Mouse (Mus musculus) layer of hippocampus, postnatal 36 days (tissue): ENCODE measurements at regions not wholly inside any gene's neighbourhood (a gene's known extent, or its start where the extent isn't known, plus 50 kb on each side); places are given as distances from the start of the nearest gene placed in this dataset.
"Not testable (repeated sequence)": the region's sequence is repeated elsewhere in the genome, so short reads cannot be mapped to it uniquely, and the experiment has no call there.

ENCODE experiments used
- DNase-seq, 2 experiments: peaks; one replicate each; pipeline ENCODE4 v3.0.0; 2022

DNA sequence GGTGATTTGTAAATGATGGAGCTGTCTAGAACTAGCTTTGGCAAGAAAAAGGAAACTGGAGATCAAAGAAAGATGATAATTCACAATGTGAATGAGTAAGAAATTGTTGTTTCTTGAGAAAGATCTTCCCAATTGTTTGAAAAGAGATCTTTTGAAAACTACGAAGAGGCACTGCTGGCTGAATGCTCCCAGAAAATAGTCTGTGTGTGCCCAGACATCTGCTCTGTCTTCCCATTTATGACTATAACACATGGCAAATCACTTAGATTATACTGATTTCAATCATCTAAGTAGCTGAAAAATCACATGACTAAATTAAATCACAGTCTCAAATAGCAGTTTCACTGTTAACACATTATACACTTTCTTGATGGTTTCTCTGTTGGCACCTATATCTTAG lies 434.2 kb upstream of the Sema6d start:
- DNase-seq, result peak in 1 of 2 experiments; percentile 4

DNA sequence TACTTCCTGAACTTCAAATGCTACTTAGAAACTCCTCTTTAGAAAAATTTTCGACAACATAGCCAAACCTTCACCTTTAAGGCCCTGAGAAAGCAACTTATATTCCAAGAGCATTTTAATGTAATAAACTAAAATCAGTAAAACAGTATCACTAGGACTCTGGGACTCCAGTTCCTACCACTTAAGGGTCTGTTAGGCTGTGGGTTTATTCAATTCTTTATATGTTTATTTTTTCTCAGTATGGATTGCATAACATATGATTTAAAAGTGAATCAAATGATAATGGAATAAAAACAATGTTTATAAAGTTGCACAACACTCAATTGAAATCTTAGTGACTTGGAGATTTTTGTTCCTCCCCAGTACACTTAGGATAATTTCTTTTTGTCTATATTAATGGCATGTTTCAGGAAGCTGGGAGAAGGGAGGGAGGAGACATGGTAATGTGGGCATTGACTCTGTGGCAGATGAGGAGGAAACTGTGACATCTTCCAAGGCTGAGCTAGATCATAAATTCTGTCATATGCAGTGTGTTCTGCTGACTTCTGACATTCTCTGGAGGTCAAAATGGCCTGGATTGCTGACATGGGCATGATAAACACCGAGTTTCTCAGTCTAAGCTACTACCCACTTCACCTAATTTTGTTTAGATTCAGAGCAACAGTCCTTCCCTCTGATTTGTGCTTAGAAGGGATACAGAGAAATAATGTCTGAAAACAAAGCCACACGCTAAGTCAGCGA lies 401.3 kb upstream of the Sema6d start:
- DNase-seq, result no peak

DNA sequence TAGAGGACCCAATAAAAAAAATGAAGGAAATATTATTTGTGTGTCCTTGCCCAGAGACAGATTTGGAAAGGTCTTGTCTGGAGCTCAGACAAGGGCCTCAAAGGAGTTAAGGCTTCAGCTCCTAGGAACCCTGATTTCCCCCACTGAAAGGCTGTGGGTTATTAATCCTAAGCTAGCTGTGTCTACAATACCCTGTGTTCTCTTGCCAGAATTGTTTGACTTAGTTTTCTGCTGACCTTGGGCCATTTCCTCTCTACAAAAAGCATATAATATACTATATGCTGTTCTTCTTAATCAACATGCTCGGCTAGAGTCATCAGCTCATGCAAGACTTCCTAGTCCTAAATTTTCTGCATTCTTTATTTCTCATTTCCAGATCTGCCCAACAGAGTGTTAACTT lies 400.0 kb upstream of the Sema6d start:
- DNase-seq, result no peak

DNA sequence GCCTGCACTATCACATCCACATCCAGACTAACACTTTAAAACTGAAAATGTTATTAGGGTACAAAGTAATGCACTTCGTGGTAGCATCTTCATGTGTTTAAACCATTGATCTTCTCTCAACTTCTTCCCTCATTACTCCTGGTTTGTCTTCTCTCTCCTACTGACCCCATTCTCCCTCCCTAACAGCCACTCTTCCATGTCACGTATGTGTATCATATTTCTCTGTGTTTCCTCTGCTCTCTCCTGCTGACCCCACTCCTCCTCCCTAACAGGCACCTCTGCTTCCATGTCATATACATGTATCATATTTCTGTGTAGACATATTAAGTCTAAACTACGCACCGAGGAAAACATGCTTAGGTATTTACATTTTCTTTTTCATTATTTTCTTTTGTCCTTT lies 350.1 kb upstream of the Sema6d start:
- DNase-seq, result no peak

DNA sequence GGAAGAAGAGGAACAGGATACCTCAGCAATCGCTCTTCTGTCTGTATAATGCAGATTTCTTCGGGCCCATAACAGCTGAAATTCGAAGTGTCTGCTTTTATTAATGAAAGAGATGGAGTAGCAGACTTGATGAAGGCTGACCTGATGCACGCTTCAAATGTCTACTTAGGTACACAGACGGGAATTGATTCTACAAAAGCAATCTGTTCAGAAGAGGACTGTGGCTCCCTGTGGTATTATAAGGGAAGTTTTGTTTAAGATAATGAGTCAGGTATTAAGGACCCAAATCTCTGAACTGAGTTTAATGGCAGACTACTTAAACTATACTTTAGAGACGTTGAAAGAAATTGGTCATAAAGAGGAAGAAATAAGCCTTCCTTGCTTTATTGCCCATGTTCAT lies 349.2 kb upstream of the Sema6d start:
- no peak for DNase-seq

DNA sequence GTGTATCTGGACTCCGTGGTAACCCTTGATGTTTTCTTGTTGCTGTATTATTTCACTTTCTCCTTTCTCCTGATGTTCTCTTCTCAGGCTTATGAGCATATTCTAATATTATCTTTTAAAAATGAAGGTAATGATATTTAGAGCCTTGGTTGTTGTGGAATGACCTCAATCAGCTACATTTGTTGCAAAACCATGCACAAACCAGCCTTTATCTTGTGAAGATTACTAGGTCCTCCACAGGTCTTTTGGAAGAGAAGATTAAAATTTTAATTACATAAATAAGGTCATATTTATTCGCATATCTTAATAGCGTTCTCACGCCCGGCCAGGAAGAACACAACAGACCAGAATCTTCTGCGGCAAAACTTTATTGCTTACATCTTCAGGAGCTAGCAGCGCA lies 335.5 kb upstream of the Sema6d start:
- DNase-seq, result no peak

DNA sequence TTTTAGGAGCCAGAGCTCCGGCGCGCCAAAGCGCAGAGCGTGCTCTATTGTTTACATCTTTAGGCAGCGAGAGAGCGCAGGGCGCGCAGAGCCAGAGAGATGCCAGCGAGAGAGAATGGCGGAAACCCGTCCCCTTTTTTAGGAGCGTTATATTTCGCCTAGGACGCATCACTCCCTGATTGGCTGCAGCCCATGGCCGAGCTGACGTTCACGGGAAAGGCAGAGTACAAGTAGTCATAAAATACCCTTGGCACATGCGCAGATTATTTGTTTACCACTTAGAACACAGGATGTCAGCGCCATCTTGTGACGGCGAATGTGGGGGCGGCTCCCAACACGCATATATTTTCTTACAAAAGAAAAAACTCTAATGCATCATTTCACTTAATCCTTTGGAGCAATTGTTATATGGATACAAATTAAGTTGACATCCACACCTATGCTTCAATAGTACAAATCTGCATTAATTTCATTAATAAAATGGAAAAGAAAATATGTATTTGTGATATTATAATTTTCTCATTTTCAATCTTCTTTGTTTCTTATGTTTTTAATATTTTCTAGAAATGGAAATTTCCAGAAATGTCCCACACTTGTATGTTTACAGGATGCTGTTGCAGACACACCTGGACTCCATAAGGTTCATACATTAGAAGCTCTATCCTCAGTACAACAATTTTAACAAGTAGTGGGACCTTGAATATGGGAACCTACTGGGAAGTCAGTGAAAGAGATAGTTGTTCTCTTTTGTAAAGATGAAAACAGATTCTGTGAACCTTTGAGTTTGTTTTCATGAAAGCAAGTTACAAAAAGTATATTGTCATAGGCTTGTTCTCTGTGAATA lies 334.9 kb upstream of the Sema6d start:
- not testable (repeated sequence) for DNase-seq

DNA sequence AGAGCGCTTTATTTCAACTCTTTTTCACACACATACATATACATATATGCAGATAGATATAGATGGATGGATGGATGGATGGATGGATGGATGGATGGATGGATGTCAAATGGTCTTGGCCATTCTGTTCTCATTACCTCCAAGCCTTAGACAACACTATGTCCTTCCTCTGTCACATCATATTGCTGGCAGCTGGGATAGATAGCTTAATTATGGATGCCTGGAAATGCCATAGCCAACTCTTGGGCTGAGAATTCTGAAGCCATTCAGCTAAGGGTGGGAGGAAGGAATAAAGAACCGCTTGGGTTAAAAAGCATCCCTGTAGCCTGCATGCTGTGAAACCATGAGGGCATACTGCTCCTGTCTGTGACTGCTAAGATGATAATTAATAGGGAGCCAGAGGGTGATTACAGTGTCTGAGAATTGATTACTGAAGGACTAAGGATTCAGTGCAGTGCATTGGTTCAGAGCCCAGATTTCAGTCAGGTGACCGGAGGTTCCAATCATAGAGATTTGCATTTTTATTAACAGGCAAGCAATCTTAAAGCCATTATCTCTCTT lies 290.5 kb upstream of the Sema6d start:
- DNase-seq, result no peak

DNA sequence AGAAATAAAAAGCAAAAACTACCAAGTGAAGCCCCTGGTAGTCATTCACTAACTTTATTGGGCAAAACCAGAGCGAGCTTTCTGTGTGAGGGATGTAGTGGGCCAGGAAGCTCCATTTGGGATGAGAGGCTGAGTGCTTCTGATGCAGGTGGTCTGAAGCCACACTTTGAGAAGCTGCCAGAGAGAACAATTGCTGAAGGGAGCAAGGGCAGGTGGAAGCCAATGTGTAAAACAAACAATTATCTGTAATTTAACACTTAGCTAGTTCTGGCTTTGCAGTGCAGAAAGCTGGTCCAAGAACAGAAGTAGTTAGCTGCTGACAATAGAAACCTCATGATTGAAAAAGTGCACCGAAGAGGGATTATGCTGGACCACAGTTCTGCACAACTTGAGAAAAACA lies 284.1 kb upstream of the Sema6d start:
- DNase-seq, result peak in 1 of 2 experiments; percentile 14

DNA sequence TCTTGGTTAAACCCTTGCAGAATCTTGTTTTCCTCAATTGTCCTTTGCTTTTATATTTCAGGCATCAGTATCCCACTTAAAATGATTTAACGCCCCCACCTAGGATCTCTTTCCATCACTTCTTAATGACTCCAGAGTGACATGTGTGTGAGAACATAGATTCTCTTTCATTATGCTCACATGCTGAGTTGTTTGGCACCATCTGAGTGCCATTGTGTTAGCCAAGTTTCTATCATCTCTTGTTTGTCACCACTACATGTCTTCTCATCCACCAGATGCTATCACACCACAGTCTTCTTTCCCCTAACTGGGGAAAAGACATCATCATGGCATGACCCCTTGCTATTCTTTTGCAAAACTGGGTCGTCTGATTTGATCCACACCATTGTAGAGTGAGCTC lies 283.4 kb upstream of the Sema6d start:
- DNase-seq, result no peak

DNA sequence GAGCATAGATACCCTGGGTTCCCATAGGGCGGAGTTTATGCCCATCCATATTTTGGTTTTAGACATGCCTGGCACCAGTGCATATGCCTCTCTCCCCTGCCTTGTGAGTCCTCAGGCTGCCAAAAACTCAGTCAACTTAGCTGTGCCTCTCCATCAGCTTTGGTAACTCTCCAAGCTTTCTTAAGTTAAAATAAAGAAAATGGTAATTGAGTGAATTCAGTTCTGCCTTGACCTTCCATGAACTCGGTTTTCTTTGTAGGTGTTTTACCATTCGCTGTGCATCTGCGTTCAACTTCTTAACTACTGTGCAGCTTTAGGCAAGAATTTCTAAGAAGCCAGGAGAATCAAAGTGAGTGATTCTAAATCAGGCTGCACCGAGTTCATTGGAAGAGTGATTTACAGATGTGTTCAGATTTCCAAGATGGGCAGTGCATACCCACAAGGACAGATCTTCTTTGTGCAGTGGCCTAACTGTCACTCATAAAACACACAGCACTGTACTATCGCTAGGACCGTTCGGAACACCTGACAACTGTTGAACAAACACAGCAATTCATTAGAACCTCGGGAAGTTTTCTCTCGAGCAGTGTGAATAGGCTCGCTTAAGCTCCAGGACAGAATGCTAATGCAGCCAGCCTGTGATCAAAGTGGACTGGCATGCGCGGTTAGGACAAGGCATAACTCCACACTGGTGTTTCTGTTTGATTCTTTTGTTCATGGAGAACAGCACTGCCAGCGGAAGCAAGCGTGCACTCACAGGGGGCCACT lies 276.4 kb upstream of the Sema6d start:
- DNase-seq, result peak; percentile 24 to 40

DNA sequence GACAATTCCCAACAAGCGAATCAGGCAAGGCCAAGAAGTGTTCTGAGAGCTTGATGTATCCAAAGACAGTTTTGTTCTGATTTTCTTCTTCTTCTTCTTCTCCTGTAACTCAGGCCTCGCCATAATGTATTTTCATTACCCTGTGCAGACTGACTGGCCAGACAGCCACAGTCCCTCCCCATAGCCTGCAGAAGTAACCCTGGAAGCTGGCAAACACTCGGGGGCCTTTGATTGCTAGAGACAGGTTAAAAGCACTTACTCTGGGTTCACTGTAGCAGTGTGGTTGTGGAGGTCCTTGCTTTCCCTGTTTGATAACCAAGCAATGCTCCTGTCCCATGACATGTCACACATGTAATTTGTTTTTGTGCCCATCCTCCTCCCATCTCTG lies 275.8 kb upstream of the Sema6d start:
- DNase-seq, result no peak

DNA sequence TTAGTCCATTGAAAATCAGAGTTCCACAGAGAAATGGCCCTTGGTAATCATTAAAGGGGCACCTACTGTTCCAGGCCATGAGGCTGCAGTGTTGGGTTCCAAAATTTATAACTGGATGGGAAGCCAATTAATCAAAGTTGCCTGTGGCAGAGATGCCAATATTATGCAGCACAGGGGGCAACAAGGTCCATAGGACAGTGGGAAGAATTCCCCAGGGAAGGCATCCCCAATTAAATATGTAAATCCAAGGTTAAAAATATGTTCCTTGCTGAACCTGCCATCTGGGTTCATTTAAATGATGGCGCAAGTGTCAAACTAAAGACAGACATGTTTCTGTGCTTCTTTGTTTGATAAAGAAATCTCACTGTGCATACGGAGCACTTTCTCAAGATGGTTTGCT lies 273.1 kb upstream of the Sema6d start:
- DNase-seq, result no peak

DNA sequence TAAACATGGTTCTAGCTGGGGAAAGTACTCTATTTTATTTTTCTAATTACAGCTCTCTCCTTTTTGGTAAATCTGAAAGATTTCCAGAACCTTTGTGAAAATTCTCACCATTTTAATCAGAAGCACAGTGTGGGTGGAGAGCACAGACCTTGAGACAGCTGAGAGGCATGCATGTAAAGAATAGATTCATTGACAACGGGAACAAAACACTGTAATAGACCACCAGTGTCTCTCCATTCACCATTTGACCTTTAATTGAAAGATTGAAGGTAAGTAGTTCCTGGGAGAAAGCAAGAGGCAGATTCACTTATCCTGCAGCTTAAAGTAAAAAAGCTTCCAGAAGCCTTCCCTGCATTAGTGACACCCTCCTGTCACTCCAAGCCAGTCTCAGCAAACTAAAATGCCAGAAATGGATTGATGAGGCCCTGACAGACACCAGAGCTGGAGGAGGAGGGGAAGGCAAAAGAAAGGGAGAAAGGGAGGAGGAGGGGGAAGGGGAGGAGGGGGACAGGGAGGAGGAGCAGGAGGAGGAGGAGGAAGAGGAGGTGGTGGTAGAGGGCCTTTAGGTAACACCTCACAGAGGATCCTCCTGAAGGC lies 256.1 kb upstream of the Sema6d start:
- DNase-seq, result no peak
